Mouse (Mus musculus): Measurements from ENCODE around the gene Uqcc1.
A peak's percentile ranks its signal among the peaks of the same experiment; 100 is the strongest.

Gene Uqcc1

DNA sequence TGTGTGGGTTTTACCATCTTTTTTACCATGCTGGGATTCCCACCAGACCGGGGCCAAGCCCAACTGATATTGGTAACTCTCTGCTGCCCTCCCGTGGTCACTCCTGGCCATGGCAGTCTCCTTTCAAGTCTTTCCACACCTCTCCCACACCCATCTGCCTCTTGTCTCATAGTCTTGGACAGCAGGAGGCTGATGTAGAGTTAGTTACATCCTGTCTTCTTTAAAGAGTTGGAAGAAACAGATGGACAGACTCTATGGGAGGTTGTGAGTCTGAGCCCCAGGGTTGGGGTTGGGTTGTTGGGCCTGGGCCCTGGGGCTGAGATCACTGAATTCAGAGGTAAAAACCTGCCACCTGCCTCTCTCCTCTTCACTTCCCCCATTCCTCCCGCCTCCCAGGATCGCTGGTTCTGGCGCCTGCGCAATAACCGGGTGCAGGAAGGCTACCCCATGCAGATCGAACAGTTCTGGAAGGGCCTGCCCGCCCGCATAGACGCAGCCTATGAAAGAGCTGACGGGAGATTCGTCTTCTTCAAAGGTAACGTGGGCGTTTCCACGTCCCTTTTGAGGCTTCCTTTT lies 118.2 kb downstream of the Uqcc1 start:
- DNase-seq: peak; percentile 89

GRCm38 (mm10) chr2:155809620-155810019 lies 120.5 kb downstream of the Uqcc1 start:
- no peak for DNase-seq

DNA sequence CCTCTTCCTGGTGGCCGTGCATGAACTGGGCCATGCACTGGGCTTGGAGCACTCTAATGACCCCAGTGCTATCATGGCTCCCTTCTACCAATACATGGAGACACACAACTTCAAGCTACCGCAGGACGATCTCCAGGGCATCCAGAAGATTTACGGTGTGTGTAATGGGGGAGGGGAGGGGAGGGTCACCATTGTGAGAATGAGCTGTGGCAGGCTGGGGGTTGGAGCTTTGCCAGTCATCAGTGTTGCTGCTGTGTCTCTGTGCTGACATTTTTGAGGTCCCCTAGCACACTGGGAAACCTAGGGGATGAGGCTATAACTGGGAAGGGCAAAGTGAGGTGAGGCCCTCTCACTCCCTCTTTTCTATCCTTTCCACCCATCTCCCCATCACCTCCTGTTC lies 122.7 kb downstream of the Uqcc1 start:
- DNase-seq: no peak

GRCm38 (mm10) chr2:155806548-155806947 lies 123.6 kb downstream of the Uqcc1 start:
- DNase-seq: peak; percentile 79

DNA sequence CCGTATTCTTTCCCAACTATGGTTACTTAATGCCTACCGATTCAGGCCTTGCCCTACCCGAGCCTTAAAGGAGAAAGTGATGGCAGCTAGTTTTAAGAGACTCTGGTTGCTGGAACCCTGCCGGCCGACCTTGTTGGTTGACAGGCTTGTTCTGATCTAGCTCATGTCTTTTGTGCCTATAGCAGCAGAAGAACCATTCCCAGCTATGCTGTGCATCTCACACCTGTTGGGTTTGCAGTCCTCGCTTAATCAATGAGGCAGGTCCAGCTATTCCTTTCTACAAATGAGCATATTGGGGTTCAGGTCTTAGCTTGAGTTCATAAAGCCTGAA lies 124.2 kb downstream of the Uqcc1 start:
- DNase-seq: no peak

GRCm38 (mm10) chr2:155805231-155805924 lies 124.7 kb downstream of the Uqcc1 start:
- DNase-seq: peak; percentile 55

DNA sequence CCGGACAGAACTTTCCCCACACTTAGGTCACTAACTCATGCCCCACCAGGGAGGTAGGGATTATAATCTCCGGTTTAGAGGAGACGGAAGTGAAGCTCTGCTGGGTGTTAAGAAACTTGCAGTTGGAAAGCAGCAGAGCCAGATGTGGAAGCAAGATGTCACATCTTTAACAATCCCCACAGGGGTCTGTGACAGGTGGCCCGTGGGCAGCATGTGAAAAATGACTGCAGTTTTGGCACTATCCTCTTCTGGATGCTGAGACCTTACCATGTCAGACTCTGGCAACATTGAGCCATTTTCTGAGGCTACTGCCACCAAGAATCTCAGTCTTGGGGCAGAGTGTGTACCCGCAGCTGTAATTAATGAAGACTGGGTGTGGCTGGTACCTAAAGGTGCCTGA lies 126.1 kb downstream of the Uqcc1 start:
- no peak for DNase-seq

GRCm38 (mm10) chr2:155802761-155803160 lies 127.3 kb downstream of the Uqcc1 start:
- no peak for DNase-seq

- no peak for DNase-seq
Measured at GRCm38 (mm10) chr2:155798613-155799012, 131.5 kb downstream of the Uqcc1 start.
